Mouse (Mus musculus) hindbrain, embryonic 14.5 days (tissue): ENCODE results near the gene Cldn4. TPM values are rescaled to one million over a fixed set of nuclear protein-coding genes. Genes with fewer than 3 reads are reported as not detected.

Experiments
- polyA plus RNA-seq: library from polyadenylated mRNA; unstranded; fragments of >200 nt; fragmentation: Nextera tagmentation; extraction: Ambion mirVana; gene quantifications from 2 replicates; pipeline ENCODE4 v1.2.1, GENCODE M21; 2014

The Cldn4 gene
- polyA plus RNA-seq, 1 experiment from 2014 or later: not detected

Other genes with a start within 250 kb of the Cldn4 start
- gene Eln, start 199.6 kb downstream of the Cldn4 start, polyA plus RNA-seq: 17.9 and 21.4 TPM in 2 replicates
- not detected in 2 replicates for gene Tmem270, start 40.2 kb downstream of the Cldn4 start, polyA plus RNA-seq
- 0.50 TPM in 1 of 2 replicates, not detected in the other for gene Cldn13, start 31.4 kb downstream of the Cldn4 start, polyA plus RNA-seq
- 6.2 and 7.5 TPM in 2 replicates for gene Mettl27, start 14.6 kb downstream of the Cldn4 start, polyA plus RNA-seq
- 2.1 and 2.6 TPM in 2 replicates for gene Cldn3, start 39.3 kb upstream of the Cldn4 start, polyA plus RNA-seq
- 62.7 and 72.3 TPM in 2 replicates for gene Abhd11, start 62.2 kb upstream of the Cldn4 start, polyA plus RNA-seq
- gene Stx1a, start 76.5 kb upstream of the Cldn4 start, polyA plus RNA-seq: 113 and 134 TPM in 2 replicates
- 42.5 and 43.0 TPM in 2 replicates for gene Dnajc30, start 117.3 kb upstream of the Cldn4 start, polyA plus RNA-seq
- gene Bud23, start 118.0 kb upstream of the Cldn4 start, polyA plus RNA-seq: 61.9 and 63.3 TPM in 2 replicates
- gene Vps37d, start 131.3 kb upstream of the Cldn4 start, polyA plus RNA-seq: 32.9 and 37.1 TPM in 2 replicates
- gene Mlxipl, start 143.0 kb upstream of the Cldn4 start, polyA plus RNA-seq: 0.91 and 1.1 TPM in 2 replicates
- 15.6 and 16.0 TPM in 2 replicates for gene Tbl2, start 202.7 kb upstream of the Cldn4 start, polyA plus RNA-seq
- 35.8 and 35.9 TPM in 2 replicates for gene Bcl7b, start 221.3 kb upstream of the Cldn4 start, polyA plus RNA-seq
- 35.3 and 37.0 TPM in 2 replicates for gene Baz1b, start 240.3 kb upstream of the Cldn4 start, polyA plus RNA-seq